Mouse (Mus musculus) frontal cortex, adult (tissue): ENCODE data around the gene Pomgnt2.
A peak's percentile ranks its signal among the peaks of the same experiment; 100 is the strongest.

Experiments
- ATAC-seq: cut with Nextera tagmentation; 2 replicates; pipeline ENCODE4 v1.9.2; 2017; ENCODE audit warnings: mild to moderate bottlenecking, moderate library complexity, mixed read lengths; ENCODE audit not compliant: low TSS enrichment

Gene Pomgnt2

GRCm38 (mm10) chr9:122013629-122014028 lies 16.7 kb upstream of the Pomgnt2 start:
- no peak for ATAC-seq

- ATAC-seq = peak; percentile 32; the same call in 1 of the 2 replicates
Observed at GRCm38 (mm10) chr9:122012816-122013215, 15.9 kb upstream of the Pomgnt2 start.

GRCm38 (mm10) chr9:122010751-122011150 lies 13.8 kb upstream of the Pomgnt2 start:
- no peak for ATAC-seq

- ATAC-seq = no peak
Observed at GRCm38 (mm10) chr9:122008876-122009275, 12.0 kb upstream of the Pomgnt2 start.

- ATAC-seq = peak; percentile 27; the same call in 1 of the 2 replicates
Observed at GRCm38 (mm10) chr9:122006609-122007008, 9.7 kb upstream of the Pomgnt2 start.

- ATAC-seq = peak; percentile 82; the same call in 1 of the 2 replicates
Observed at GRCm38 (mm10) chr9:122006175-122006574, 9.3 kb upstream of the Pomgnt2 start.

GRCm38 (mm10) chr9:121997978-121998377 lies 1.1 kb upstream of the Pomgnt2 start:
- ATAC-seq = no peak

GRCm38 (mm10) chr9:121995508-121996131 lies 1.3 kb downstream of the Pomgnt2 start:
- ATAC-seq = peak; percentile 92

GRCm38 (mm10) chr9:121995077-121995476 lies 1.8 kb downstream of the Pomgnt2 start:
- ATAC-seq = no peak

GRCm38 (mm10) chr9:121993047-121993446 lies 3.9 kb downstream of the Pomgnt2 start:
- no peak for ATAC-seq

GRCm38 (mm10) chr9:121991041-121991440 lies 5.9 kb downstream of the Pomgnt2 start:
- no peak for ATAC-seq

- no peak for ATAC-seq
Observed at GRCm38 (mm10) chr9:121989536-121989935, 7.4 kb downstream of the Pomgnt2 start.

GRCm38 (mm10) chr9:121988910-121989309 lies 8.0 kb downstream of the Pomgnt2 start:
- no peak for ATAC-seq

- ATAC-seq = peak; percentile 62
Observed at GRCm38 (mm10) chr9:121984465-121985461, 12.1 kb downstream of the Pomgnt2 start.

GRCm38 (mm10) chr9:121983504-121983903 lies 13.4 kb downstream of the Pomgnt2 start:
- ATAC-seq = peak; percentile 69

GRCm38 (mm10) chr9:121982665-121983064 lies 14.2 kb downstream of the Pomgnt2 start:
- no peak for ATAC-seq

GRCm38 (mm10) chr9:121982214-121982613 lies 14.7 kb downstream of the Pomgnt2 start:
- ATAC-seq = no peak

- no peak for ATAC-seq
Observed at GRCm38 (mm10) chr9:121981466-121982105, 15.3 kb downstream of the Pomgnt2 start.

- no peak for ATAC-seq
Observed at GRCm38 (mm10) chr9:121981046-121981445, 15.9 kb downstream of the Pomgnt2 start.

- ATAC-seq = no peak
Observed at GRCm38 (mm10) chr9:121975321-121975720, 21.6 kb downstream of the Pomgnt2 start.

- peak; percentile 44; the same call in 1 of the 2 replicates for ATAC-seq
Observed at GRCm38 (mm10) chr9:121974141-121974986, 22.5 kb downstream of the Pomgnt2 start.
